Mouse (Mus musculus): ENCODE measurements around the gene Nsun4. TPM values are rescaled to one million over a fixed set of nuclear protein-coding genes. Genes with fewer than 3 reads are reported as not detected.

The Nsun4 gene
- total and polyA plus RNA-seq, 3 experiments, result 19.9 to 32.8 (median 20.5) TPM

GRCm38 (mm10) chr4:116077240-116078095 lies 23.8 kb upstream of the Nsun4 start:
- H3K36me3 ChIP-seq (replicated peaks in 1 of 2; ENCODE audit: control insufficient read depth in 1 of 2, insufficient read depth in 1 of 2, low read length in 1 of 2), result peaks cover 12 to 35% of the 10 kb centered on the region in 2 experiments
- peak overlapping the region; percentile 82 for H3K9ac ChIP-seq (ENCODE audit: insufficient read depth, low read depth)
- H3K27ac ChIP-seq (ENCODE audit: insufficient read depth, low read depth), result peak overlapping the region; percentile 81
- peaks cover 46% of the 10 kb centered on the region for H3K79me2 ChIP-seq (replicated peaks; ENCODE audit: control insufficient read depth, extremely low read depth, insufficient read depth, poor library complexity, severe bottlenecking)
- in situ Hi-C loops (cut with MboI; ENCODE audit: low pct_ligation_motif_present, low pct_unique_long_range_greater_than_20kb, low sequenced_read_pairs), result no loop called here
- no peak for DNase-seq (ENCODE audit: extremely low read depth)
- TF ChIP-seq POLR2AphosphoS2 (IDR thresholded peaks at IDR 0.05; ENCODE audit: low read depth, low read length), result no peak
- 0 out of 2 replicates have a peak, but pooled peaks have one; percentile 10 for TF ChIP-seq POLR2A (IDR thresholded peaks at IDR 0.05; ENCODE audit: low read depth, low read length)
- peak; percentile 91 for TF ChIP-seq ZNF384 (IDR thresholded peaks at IDR 0.05; ENCODE audit: low read depth, low read length)
- TF ChIP-seq CTCF (conservative IDR thresholded peaks at IDR 0.05 in 1 of 2, IDR thresholded peaks at IDR 0.05 in 1 of 2; ENCODE audit: low read depth in 2 of 2, low read length in 2 of 2), result peak in 1 of 2 experiments; percentile 25; a peak in 2 of 4 replicates
- no peak for TF ChIP-seq USF2 (conservative IDR thresholded peaks at IDR 0.05; ENCODE audit: low read depth, low read length)
- TF ChIP-seq TBP (conservative IDR thresholded peaks at IDR 0.05; ENCODE audit: low read depth, low read length), result 0 out of 2 replicates have a peak, but pooled peaks have one; percentile 42
- H3K4me2 ChIP-seq (ENCODE audit: insufficient read depth, low read depth, poor library complexity, severe bottlenecking), result peak overlapping the region; percentile 42
- no peaks in the 10 kb centered on the region for H3K27me3 ChIP-seq (replicated peaks)
- dilution Hi-C loops (cut with MboI; ENCODE audit: extremely low pct_ligation_motif_present, extremely low pct_unique_long_range_greater_than_20kb, low sequenced_read_pairs), result no loop called here
- peaks cover 2 to 9% of the 10 kb centered on the region in 2 experiments; a peak in 3 of 4 replicates for H3K4me1 ChIP-seq (ENCODE audit: control insufficient read depth in 1 of 2, insufficient read depth in 2 of 2)
- peak overlapping the region; percentile 52 to 94 (median 81) for H3K4me3 ChIP-seq (replicated peaks in 1 of 3; ENCODE audit: low read depth in 2 of 3, low read length in 2 of 3, poor library complexity in 1 of 3)
- H3K9me3 ChIP-seq (replicated peaks; ENCODE audit: low read length), result no peaks in the 10 kb centered on the region

DNA sequence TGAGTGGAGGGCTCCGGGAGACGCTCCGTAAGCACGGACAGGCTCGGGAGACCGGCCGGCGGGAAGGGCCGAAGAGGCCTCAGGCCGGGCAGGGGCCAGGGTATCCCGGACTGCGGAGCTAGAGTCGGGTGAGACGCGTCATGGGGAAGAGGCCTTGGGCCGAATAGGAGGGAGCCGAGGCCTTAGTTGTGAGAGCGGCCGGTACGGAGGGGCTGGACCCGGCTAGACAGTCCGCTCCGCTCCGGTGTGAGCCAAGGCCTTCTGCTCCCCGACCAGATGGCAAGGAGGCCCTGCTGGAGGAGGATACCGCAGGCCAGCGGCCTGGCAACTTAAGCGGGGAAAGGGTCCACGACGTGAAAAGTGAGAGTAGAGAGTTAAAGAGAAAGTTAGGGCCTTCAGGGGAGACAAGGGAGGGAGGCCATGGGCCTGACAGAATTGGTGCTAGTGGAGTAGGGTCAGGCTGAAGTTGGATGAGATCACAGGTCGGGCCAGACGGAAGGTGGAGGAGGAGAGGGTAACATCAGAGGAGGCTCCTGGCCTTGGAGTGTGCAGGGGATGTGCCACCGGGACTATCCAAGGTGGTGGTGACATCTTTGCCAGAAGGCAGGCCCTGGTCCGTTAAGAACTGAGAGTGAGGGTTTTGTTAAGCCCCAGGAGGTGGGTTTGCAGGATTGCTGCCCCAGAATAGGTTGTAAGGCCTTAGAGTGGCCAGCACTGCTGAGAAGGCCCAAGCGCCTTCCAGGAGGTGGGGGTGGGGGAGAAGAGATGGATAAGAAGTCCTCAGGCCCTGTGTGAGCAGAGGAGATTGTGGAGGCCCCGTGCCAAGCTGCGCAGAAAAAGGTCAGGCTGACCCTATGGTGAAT lies 22.9 kb upstream of the Nsun4 start:
- H3K36me3 ChIP-seq (replicated peaks in 1 of 2; ENCODE audit: control insufficient read depth in 1 of 2, insufficient read depth in 1 of 2, low read length in 1 of 2), result peaks cover 12 to 34% of the 10 kb centered on the region in 2 experiments
- peaks cover 2 to 15% of the 10 kb centered on the region in 2 experiments; a peak in 3 of 4 replicates for H3K4me1 ChIP-seq (ENCODE audit: control insufficient read depth in 1 of 2, insufficient read depth in 2 of 2)
- H3K4me2 ChIP-seq (ENCODE audit: insufficient read depth, low read depth, poor library complexity, severe bottlenecking), result peak overlapping the region; percentile 42
- TF ChIP-seq UBTF (IDR thresholded peaks at IDR 0.05; ENCODE audit: low read depth, low read length) (peak; percentile 84), JUN (IDR thresholded peaks at IDR 0.05; ENCODE audit: insufficient read depth, low read depth, low read length) (no peak), NELFE (IDR thresholded peaks at IDR 0.05; ENCODE audit: low read depth, low read length) (peak; percentile 5; the same call in 1 of the 2 replicates), MAZ (IDR thresholded peaks at IDR 0.05; ENCODE audit: low read depth, low read length) (0 out of 2 replicates have a peak, but pooled peaks have one; percentile 16)
- H3K27ac ChIP-seq (ENCODE audit: insufficient read depth, low read depth), result peak overlapping the region; percentile 81
- in situ Hi-C loops (cut with MboI; ENCODE audit: low pct_ligation_motif_present, low pct_unique_long_range_greater_than_20kb, low sequenced_read_pairs) (no loop called here), dilution Hi-C loops (cut with MboI; ENCODE audit: extremely low pct_ligation_motif_present, extremely low pct_unique_long_range_greater_than_20kb, low sequenced_read_pairs) (no loop called here)
- H3K9me3 ChIP-seq (replicated peaks; ENCODE audit: low read length), result no peaks in the 10 kb centered on the region
- H3K27me3 ChIP-seq (replicated peaks), result no peaks in the 10 kb centered on the region
- peak overlapping the region; percentile 52 to 94 (median 81) for H3K4me3 ChIP-seq (replicated peaks in 1 of 3; ENCODE audit: low read depth in 2 of 3, low read length in 2 of 3, poor library complexity in 1 of 3)
- peak; percentile 54 for DNase-seq (ENCODE audit: extremely low read depth)
- H3K79me2 ChIP-seq (replicated peaks; ENCODE audit: control insufficient read depth, extremely low read depth, insufficient read depth, poor library complexity, severe bottlenecking), result peaks cover 53% of the 10 kb centered on the region
- peak overlapping the region; percentile 82 for H3K9ac ChIP-seq (ENCODE audit: insufficient read depth, low read depth)
